Mouse (Mus musculus) stomach, embryonic 15.5 days (tissue): ENCODE data around the gene Map3k15. TPM values are rescaled to one million over a fixed set of nuclear protein-coding genes. Genes with fewer than 3 reads are reported as not detected.
A peak's percentile ranks its signal among the peaks of the same experiment; 100 is the strongest.

Experiments used
- ATAC-seq: fragments of 200-750 bp; cut with Nextera tagmentation; 2 replicates; pipeline ENCODE4 v1.8.0; 2017; ENCODE audit warnings: low read depth, moderate number of reproducible peaks, moderate TSS enrichment; ENCODE audit not compliant: insufficient read depth, low FRiP score
- H3K27ac ChIP-seq: fragments of 300-500 bp; sonication (generic); 2 replicates; pipeline ENCODE4 v1.5.1; 2015; ENCODE audit warnings: mild to moderate bottlenecking, inconsistent platforms
- H3K27me3 ChIP-seq: fragments of 300-500 bp; sonication (generic); replicated peaks from 2 replicates; pipeline ENCODE4 v1.6.1; 2015; ENCODE audit warnings: inconsistent platforms
- H3K36me3 ChIP-seq: fragments of 300-500 bp; sonication (generic); 2 replicates; pipeline ENCODE4 v1.6.1; 2015; ENCODE audit warnings: inconsistent platforms
- H3K4me1 ChIP-seq: fragments of 300-500 bp; sonication (generic); 2 replicates; pipeline ENCODE4 v1.6.1; 2015; ENCODE audit warnings: inconsistent platforms
- H3K4me2 ChIP-seq: fragments of 300-500 bp; sonication (generic); 2 replicates; pipeline ENCODE4 v1.6.1; 2015; ENCODE audit warnings: mild to moderate bottlenecking, inconsistent platforms
- H3K4me3 ChIP-seq: fragments of 300-500 bp; sonication (generic); replicated peaks from 2 replicates; pipeline ENCODE4 v1.5.1; 2015; ENCODE audit warnings: inconsistent platforms
- H3K9ac ChIP-seq: fragments of 300-500 bp; sonication (generic); 2 replicates; pipeline ENCODE4 v1.6.1; 2015; ENCODE audit warnings: inconsistent platforms
- H3K9me3 ChIP-seq: fragments of 300-500 bp; sonication (generic); 2 replicates; pipeline ENCODE4 v1.6.1; 2016; ENCODE audit warnings: inconsistent platforms
- WGBS: fragments of 180-500 bp; shearing (Covaris S2); methylation state at CpG from one replicate; pipeline ENCODE4 v1.1.7; 2015; 5-methylcytosine and 5-hydroxymethylcytosine counted together
- polyA plus RNA-seq: library from polyadenylated mRNA; unstranded; fragments of >200 nt; fragmentation: Nextera tagmentation; extraction: Ambion mirVana; gene quantifications from 2 replicates; pipeline ENCODE4 v1.2.1, GENCODE M21; 2015

Gene Map3k15
- polyA plus RNA-seq, 1 experiment from 2014 or later, result 0.60 TPM

DNA sequence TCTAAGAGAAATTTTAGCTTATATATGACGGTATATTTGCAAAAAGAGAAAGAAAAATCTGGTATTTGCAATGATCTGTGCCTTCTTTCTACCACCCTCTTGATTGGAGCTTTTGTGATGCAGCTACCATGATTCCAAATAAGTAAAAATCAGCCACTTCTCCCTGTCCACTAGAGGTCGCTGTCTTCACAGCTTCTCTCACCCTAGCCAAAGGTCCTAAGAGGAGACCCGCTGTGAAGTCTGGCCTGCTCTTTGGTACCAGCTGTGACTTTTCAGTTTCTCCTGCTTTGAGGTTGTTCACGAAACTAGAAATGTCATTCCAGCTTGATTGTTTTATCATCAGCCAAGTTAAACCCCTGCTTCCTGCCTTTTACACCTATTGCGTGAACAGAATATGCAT, 14.5 kb upstream of the Map3k15 start:
- no peaks in the 10 kb centered on the region for H3K9me3 ChIP-seq
- H3K4me1 ChIP-seq, result no peaks in the 10 kb centered on the region
- 28% methylated on average over 5 of the region's 5 CpGs for WGBS
- no peak for ATAC-seq
- no peaks in the 10 kb centered on the region for H3K36me3 ChIP-seq
- no peak overlapping the region for H3K4me3 ChIP-seq
- H3K27ac ChIP-seq, result no peak overlapping the region
- no peaks in the 10 kb centered on the region for H3K27me3 ChIP-seq
- H3K9ac ChIP-seq, result no peak overlapping the region
- no peak overlapping the region for H3K4me2 ChIP-seq

DNA sequence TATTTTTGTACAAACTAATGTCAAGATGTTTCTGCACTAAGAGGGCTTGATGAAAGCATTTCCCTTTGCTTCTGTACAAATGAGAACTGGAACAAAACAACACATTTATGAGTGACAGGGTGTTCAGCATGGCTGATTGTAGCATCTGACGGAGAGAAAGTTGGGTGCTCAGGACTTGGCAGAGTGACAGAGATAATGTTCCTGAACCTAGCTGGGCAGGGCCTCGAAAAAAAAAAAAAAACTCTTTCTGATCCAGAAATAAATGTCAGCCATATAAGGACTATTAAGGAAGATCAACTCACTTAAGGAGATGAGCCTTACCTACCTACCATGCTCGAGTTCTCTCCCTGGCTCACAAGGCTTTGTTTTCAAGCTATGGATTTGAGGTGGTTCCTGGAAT, 12.0 kb upstream of the Map3k15 start:
- Histone ChIP-seq H3K27me3 (no peaks in the 10 kb centered on the region), H3K9me3 (no peaks in the 10 kb centered on the region), H3K27ac (no peak overlapping the region), H3K36me3 (no peaks in the 10 kb centered on the region), H3K4me1 (no peaks in the 10 kb centered on the region), H3K4me3 (no peak overlapping the region), H3K9ac (no peak overlapping the region), H3K4me2 (no peak overlapping the region)
- ATAC-seq, result no peak
- 68% methylated on average over 3 of the region's 3 CpGs for WGBS

- no peak for ATAC-seq
- no peaks in the 10 kb centered on the region for H3K27me3 ChIP-seq
- H3K9ac ChIP-seq, result no peak overlapping the region
- 83% methylated on average over 6 of the region's 6 CpGs for WGBS
- no peaks in the 10 kb centered on the region for H3K36me3 ChIP-seq
- H3K4me3 ChIP-seq, result no peak overlapping the region
- H3K4me1 ChIP-seq, result no peaks in the 10 kb centered on the region
- no peaks in the 10 kb centered on the region for H3K9me3 ChIP-seq
- no peak overlapping the region for H3K27ac ChIP-seq
- H3K4me2 ChIP-seq, result no peak overlapping the region
Observed at GRCm38 (mm10) chrX:159995808-159996207, 7.6 kb downstream of the Map3k15 start.

DNA sequence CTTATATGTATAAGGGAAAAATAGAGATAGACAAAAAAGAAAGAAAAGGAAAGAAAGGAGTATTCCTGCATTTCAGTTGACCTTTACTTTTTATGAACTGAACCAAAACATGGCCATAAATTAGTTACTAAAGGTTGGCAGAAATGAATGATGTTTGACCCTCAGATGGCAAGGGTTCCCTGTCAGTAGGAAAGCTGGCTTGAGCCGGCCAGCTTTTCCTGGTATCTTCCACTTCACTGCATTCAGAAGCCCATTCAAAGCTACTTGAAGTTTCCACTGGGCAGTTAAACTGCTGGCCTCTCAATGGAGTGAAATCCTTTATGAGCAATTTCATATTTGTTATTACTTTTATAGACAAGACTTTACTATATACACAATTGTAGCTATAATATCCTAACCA, 65.1 kb downstream of the Map3k15 start:
- no peaks in the 10 kb centered on the region for H3K4me1 ChIP-seq
- no peaks in the 10 kb centered on the region for H3K36me3 ChIP-seq
- H3K27ac ChIP-seq, result no peak overlapping the region
- H3K4me3 ChIP-seq, result no peak overlapping the region
- WGBS, result 61% methylated on average over 1 of the region's 1 CpGs
- no peaks in the 10 kb centered on the region for H3K9me3 ChIP-seq
- ATAC-seq, result no peak
- H3K4me2 ChIP-seq, result no peak overlapping the region
- no peaks in the 10 kb centered on the region for H3K27me3 ChIP-seq
- H3K9ac ChIP-seq, result no peak overlapping the region

- Histone ChIP-seq H3K27ac (no peak overlapping the region), H3K36me3 (no peaks in the 10 kb centered on the region), H3K27me3 (no peaks in the 10 kb centered on the region), H3K4me3 (no peak overlapping the region), H3K9me3 (no peaks in the 10 kb centered on the region), H3K4me2 (no peak overlapping the region), H3K9ac (no peak overlapping the region), H3K4me1 (no peaks in the 10 kb centered on the region)
- 83% methylated on average over 5 of the region's 5 CpGs for WGBS
- no peak for ATAC-seq
Observed at GRCm38 (mm10) chrX:160054643-160055042, 66.4 kb downstream of the Map3k15 start.

DNA sequence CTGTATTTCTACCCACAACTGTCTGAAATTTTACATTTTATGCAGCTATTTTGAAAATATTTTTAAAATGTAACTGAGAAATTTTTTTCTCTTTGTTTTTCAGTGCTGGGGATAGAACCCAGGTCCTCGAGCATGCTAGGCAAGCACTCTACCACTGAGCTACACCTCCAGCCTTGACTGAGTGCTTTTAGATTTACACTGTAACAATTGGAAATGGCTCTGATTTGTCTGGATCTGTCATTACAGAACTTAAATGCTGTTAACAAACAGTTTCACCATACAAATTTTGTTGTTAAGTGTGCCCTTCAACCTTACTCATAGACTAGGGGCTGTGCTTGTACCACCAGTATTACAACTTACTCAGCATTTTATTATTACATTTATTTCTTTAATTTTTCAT, 103.7 kb downstream of the Map3k15 start:
- ATAC-seq, result no peak
- no peak overlapping the region for H3K4me2 ChIP-seq

DNA sequence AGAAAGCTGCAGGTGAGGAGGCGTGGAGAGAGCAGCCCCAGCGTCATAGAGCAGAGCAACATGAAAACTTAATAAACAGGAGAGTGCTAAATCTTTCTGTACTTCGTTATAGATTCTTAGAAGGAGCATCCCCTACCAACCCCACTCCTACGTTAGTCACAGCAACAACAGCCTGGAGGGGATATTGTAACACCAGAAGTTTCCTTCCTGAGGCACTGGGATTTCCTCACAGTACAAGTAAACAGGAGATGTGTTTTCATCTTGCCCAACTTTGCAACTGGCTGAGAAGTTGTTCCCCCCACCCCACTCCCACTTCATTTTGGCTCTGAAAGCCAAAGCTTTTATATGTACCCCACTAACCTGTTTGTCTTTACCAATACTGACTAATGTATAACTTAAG, 119.6 kb downstream of the Map3k15 start:
- Histone ChIP-seq H3K27me3 (no peaks in the 10 kb centered on the region; the same call in 1 of the 2 replicates), H3K9ac (no peak overlapping the region), H3K27ac (no peak overlapping the region), H3K4me1 (no peaks in the 10 kb centered on the region), H3K9me3 (no peaks in the 10 kb centered on the region), H3K4me2 (no peak overlapping the region), H3K36me3 (no peaks in the 10 kb centered on the region), H3K4me3 (no peak overlapping the region)
- 57% methylated on average over 4 of the region's 4 CpGs for WGBS
- no peak for ATAC-seq

More for the DNA sequence above, 103.7 kb downstream of the Map3k15 start:
- Histone ChIP-seq H3K27me3 (no peaks in the 10 kb centered on the region), H3K9ac (no peak overlapping the region), H3K36me3 (no peaks in the 10 kb centered on the region), H3K4me1 (no peaks in the 10 kb centered on the region), H3K4me3 (no peak overlapping the region), H3K9me3 (no peaks in the 10 kb centered on the region), H3K27ac (no peak overlapping the region)
- WGBS, result 80% methylated on average over 1 of the region's 1 CpGs

DNA sequence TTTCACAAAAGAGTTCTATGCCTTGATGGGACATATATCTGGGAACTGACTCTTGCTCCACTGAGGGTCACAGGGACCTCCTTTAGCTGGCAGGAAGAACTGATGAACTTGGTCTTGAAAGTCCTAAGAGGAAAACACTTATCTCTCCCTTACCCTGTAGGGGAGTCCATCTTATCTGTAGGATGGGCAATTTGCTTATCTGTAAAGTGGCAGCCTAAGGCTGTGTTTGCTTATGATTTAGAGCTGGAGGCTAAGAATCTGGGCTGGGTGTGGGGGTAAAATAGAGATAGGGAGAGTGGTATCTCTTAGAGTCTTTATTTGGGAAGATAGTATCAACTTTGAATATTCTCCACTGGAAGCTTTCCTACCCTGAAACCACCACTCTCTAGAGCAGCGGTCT, 125.5 kb downstream of the Map3k15 start:
- Histone ChIP-seq H3K27me3 (no peaks in the 10 kb centered on the region), H3K9ac (no peak overlapping the region), H3K9me3 (no peaks in the 10 kb centered on the region), H3K36me3 (no peaks in the 10 kb centered on the region), H3K4me1 (no peaks in the 10 kb centered on the region), H3K4me2 (no peak overlapping the region), H3K27ac (no peak overlapping the region), H3K4me3 (no peak overlapping the region)
- 92% methylated on average over 1 of the region's 1 CpGs for WGBS
- ATAC-seq, result no peak

DNA sequence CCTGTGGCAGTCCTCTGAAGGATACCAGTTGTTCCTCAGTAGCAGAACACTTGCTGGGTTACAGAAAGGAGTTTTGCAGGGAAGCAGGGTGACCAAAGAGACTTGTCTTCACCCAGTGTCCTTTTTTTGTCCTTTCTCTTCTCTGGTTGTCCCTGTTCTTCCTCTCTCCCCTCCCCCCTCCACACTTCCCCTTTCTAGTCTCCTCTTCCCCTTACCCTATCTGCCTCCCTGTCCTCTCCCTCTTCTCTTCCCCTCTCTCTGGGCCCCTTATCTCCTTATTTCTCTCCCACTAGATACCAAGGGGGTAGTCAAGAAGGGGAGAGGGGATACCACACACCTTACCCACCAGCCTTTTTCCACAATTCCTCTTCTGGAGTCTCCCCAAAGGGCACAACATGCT, 127.8 kb downstream of the Map3k15 start:
- Histone ChIP-seq H3K9ac (no peak overlapping the region), H3K27ac (no peak overlapping the region), H3K4me2 (no peak overlapping the region), H3K4me3 (no peak overlapping the region), H3K36me3 (no peaks in the 10 kb centered on the region), H3K27me3 (no peaks in the 10 kb centered on the region), H3K9me3 (no peaks in the 10 kb centered on the region), H3K4me1 (no peaks in the 10 kb centered on the region)
- ATAC-seq, result no peak

DNA sequence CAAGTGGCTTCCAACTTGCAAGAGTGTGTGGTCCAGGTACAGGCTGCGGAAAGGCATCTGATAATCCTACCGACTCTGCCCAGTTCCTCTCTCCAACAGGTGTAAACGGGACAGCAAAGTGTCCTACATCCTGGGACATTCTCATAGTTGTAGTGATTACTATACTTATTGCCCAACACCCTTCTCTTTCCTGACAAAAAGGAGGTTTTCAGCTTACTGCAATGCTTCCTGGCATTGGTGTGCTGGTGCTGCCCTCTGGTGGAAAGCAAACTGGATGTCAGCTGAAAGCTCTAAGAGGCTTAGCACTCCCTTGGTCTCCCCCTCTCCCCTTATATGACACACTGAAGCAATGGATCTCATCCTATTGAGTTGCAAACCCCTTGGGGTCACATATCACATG, 128.4 kb downstream of the Map3k15 start:
- no peak overlapping the region for H3K4me3 ChIP-seq
- H3K9me3 ChIP-seq, result no peaks in the 10 kb centered on the region
- no peaks in the 10 kb centered on the region for H3K4me1 ChIP-seq
- no peaks in the 10 kb centered on the region for H3K27me3 ChIP-seq
- no peak overlapping the region for H3K9ac ChIP-seq
- ATAC-seq, result no peak
- no peak overlapping the region for H3K4me2 ChIP-seq
- WGBS, result 76% methylated on average over 3 of the region's 3 CpGs
- no peak overlapping the region for H3K27ac ChIP-seq
- no peaks in the 10 kb centered on the region for H3K36me3 ChIP-seq

DNA sequence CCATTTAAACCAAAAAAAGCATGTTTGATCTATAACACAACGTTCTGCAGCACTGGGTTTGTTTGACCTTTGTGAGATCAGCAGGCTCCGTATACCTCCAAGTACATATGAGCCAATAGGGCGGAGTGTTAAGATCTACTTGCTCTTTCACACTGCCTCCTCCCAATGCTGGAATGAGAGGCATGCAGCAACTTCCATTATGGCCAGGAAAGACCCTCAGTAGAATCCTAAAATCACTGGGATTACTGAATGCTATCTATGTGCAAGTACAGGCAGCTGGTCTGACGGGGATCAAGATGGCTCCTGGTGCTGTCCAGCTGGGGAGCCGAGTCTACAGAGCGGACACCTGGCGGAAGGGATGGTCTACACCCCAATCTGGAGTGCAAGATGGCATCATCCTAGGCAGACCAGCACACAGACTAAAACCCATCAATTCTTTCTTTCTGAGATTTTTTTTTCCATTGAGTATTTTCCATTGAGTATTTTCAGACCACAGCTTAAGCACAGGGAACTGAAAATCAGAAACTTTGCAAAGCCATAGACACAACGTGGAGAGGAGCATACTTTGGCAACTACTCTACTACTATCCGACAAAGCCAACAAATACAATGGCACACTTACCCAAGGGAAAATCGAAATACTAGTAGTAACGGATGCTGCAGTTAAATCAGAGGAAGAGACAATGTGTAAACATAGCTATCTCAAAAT, 146.1 kb downstream of the Map3k15 start:
- Histone ChIP-seq H3K4me3 (no peak overlapping the region), H3K4me1 (no peaks in the 10 kb centered on the region), H3K9me3 (no peaks in the 10 kb centered on the region), H3K36me3 (peaks cover 2% of the 10 kb centered on the region; the same call in 1 of the 2 replicates), H3K27ac (no peak overlapping the region), H3K9ac (no peak overlapping the region), H3K27me3 (no peaks in the 10 kb centered on the region), H3K4me2 (no peak overlapping the region)
- no peak for ATAC-seq
- 72% methylated on average over 11 of the region's 11 CpGs for WGBS

GRCm38 (mm10) chrX:160135719-160136118, 147.5 kb downstream of the Map3k15 start:
- H3K36me3 ChIP-seq, result no peaks in the 10 kb centered on the region
- no peak for ATAC-seq
- H3K9me3 ChIP-seq, result no peaks in the 10 kb centered on the region
- peak overlapping the region; percentile 5; the same call in 1 of the 2 replicates for H3K4me3 ChIP-seq
- 43% methylated on average over 6 of the region's 6 CpGs for WGBS
- H3K27me3 ChIP-seq, result no peaks in the 10 kb centered on the region
- H3K27ac ChIP-seq, result no peak overlapping the region
- no peaks in the 10 kb centered on the region for H3K4me1 ChIP-seq
- peak overlapping the region; percentile 53 for H3K4me2 ChIP-seq
- H3K9ac ChIP-seq, result no peak overlapping the region

GRCm38 (mm10) chrX:160136153-160136552, 147.9 kb downstream of the Map3k15 start:
- Histone ChIP-seq H3K27me3 (no peaks in the 10 kb centered on the region), H3K4me1 (no peaks in the 10 kb centered on the region), H3K9me3 (no peaks in the 10 kb centered on the region), H3K4me3 (peak overlapping the region; percentile 24; the same call in 1 of the 2 replicates), H3K36me3 (no peaks in the 10 kb centered on the region), H3K9ac (no peak overlapping the region), H3K27ac (no peak overlapping the region), H3K4me2 (peak overlapping the region; percentile 53)
- no peak for ATAC-seq
- 46% methylated on average over 5 of the region's 5 CpGs for WGBS
